Mouse (Mus musculus) inflammation-experienced regulatory T-cells, adult 16 weeks (primary cell): ENCODE results near the gene Cetn3. TPM values are rescaled to one million over a fixed set of nuclear protein-coding genes. Genes with fewer than 3 reads are reported as not detected.

Experiments used
- polyA plus RNA-seq: library from polyadenylated mRNA; unstranded; fragments of 100-300 nt; shearing (Covaris generic); gene quantifications from one replicate; pipeline ENCODE4 v1.2.1, GENCODE M21; 2017

The Cetn3 gene
- 186 TPM for polyA plus RNA-seq

DNA sequence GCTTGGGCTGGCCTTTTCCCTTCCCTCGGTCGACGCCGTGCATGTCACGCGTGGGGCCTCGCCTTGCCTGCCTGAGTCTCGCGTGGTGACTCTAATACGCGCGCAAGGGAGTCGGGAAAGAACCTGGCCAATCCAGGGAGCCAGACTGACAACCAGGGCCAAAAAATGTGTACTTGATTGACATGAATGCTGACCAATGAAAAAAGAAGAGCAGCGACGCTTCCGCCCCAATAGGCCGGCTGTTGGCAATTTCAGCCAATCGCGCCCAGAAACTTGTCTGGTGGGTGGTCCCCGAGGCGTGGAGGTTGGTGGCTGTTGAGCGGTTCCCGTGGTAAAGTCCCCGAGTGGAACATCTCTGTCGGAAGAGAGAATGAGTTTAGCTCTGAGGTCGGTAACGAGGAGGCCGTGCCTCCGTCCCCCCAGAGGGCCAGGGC is at the start of gene Cetn3:
Gene Cetn3, plus strand, starts transcription at position 107 of the 434 bp plus-strand sequence.

Other genes with a start within 250 kb of the Cetn3 start
- 1.2 TPM for gene Adgrv1, start 149.9 kb upstream of the Cetn3 start, polyA plus RNA-seq
- gene Lysmd3, start 125.4 kb upstream of the Cetn3 start, polyA plus RNA-seq = 19.7 TPM
- 19.0 TPM for gene Polr3g, start 72.1 kb upstream of the Cetn3 start, polyA plus RNA-seq
- gene Mblac2, start 71.7 kb upstream of the Cetn3 start, polyA plus RNA-seq = 19.5 TPM